ENCODE assay signal across 18 mouse cellular contexts in genomic region chr2:31455418-31455817, GRCm38 (mm10). TPM values are rescaled to one million over a fixed set of nuclear protein-coding genes. Genes with fewer than 3 reads are reported as not detected.
DNase-seq lines count a peak whose midpoint lies in the region; ATAC-seq and TF ChIP-seq lines count a peak whose summit lies in the region.
"Had no signal": no experiment of that assay in that cellular context is flagged by ENCODE, and none has a peak within 500 bp of the region (broad histone marks: within the 10 kb centered on the region; RNA-seq: fewer than 3 reads in every experiment).

No protein-coding gene starts in this region.

- H3K27ac ChIP-seq in heart, embryonic 10.5 days: peak overlapping the region; percentile 24; the same call in 1 of the 2 replicates
- H3K27ac ChIP-seq in bone marrow macrophage, adult 2 months (ENCODE audit: insufficient read depth, low read depth, low read length): no peak overlapping the region
- H3K27ac ChIP-seq in hindbrain, embryonic 14.5 days: no peak overlapping the region
- H3K27ac ChIP-seq: forebrain, embryonic 13.5 days; hindbrain, postnatal 0 days; limb, embryonic 13.5 days; midbrain, embryonic 15.5 days had no signal

- no peak for TF ChIP-seq POLR2A in bone marrow macrophage, adult 2 months (IDR thresholded peaks at IDR 0.05; ENCODE audit: borderline replicate concordance, low read depth, low read length)

- H3K9ac ChIP-seq in hindbrain, embryonic 14.5 days: no peak overlapping the region
- H3K9ac ChIP-seq: forebrain, embryonic 13.5 days; limb, embryonic 13.5 days; lung, embryonic 14.5 days; midbrain, embryonic 15.5 days had no signal

- no peak for DNase-seq in heart, embryonic 10.5 days (ENCODE audit: low spot score)
- DNase-seq in heart, postnatal 36 days: no peak
- peak; percentile 11 for DNase-seq in lung, postnatal 36 days
- DNase-seq in lung, postnatal 14 days: no peak
- DNase-seq in ovary, adult 18-20 months (ENCODE audit: low spot score): no peak
- DNase-seq in hindbrain, embryonic 14.5 days (ENCODE audit: low spot score): no peak
- DNase-seq in cerebellum, adult 11-12 months: no peak
- DNase-seq: adrenal gland, postnatal 14 days; cerebellum, postnatal 10 days; embryo, embryonic 11 days; gastrocnemius, postnatal 10 days; kidney, postnatal 10 days; lung, embryonic 14.5 days had no signal

- WGBS in heart, embryonic 10.5 days: 78% methylated on average over 7 of the region's 7 CpGs
- 86% methylated on average over 7 of the region's 7 CpGs for WGBS in hindbrain, embryonic 14.5 days

- H3K4me3 ChIP-seq in heart, embryonic 10.5 days: no peak overlapping the region
- H3K4me3 ChIP-seq in bone marrow macrophage, adult 2 months (ENCODE audit: insufficient read depth, low read length): peak overlapping the region; percentile 47
- no peak overlapping the region for H3K4me3 ChIP-seq in hindbrain, embryonic 14.5 days (replicated peaks; ENCODE audit: low read length)
- H3K4me3 ChIP-seq: forebrain, embryonic 13.5 days; limb, embryonic 13.5 days; midbrain, embryonic 15.5 days had no signal

- intact Hi-C loops in heart, postnatal 36 days (cut with DNase I): no loop called here

- no peaks in the 10 kb centered on the region for H3K36me3 ChIP-seq in heart, embryonic 10.5 days
- H3K36me3 ChIP-seq in hindbrain, embryonic 14.5 days (replicated peaks; ENCODE audit: control insufficient read depth, insufficient read depth): no peaks in the 10 kb centered on the region
- H3K36me3 ChIP-seq: limb, embryonic 13.5 days; midbrain, embryonic 15.5 days had no signal

- H3K4me2 ChIP-seq in hindbrain, embryonic 14.5 days (replicated peaks): no peak overlapping the region
- H3K4me2 ChIP-seq: forebrain, embryonic 13.5 days; limb, embryonic 13.5 days; lung, embryonic 14.5 days; midbrain, embryonic 15.5 days had no signal

- H3K4me1 ChIP-seq in heart, embryonic 10.5 days: peaks cover 62% of the 10 kb centered on the region
- H3K4me1 ChIP-seq in bone marrow macrophage, adult 2 months (ENCODE audit: control insufficient read depth, insufficient read depth, low read length): peaks cover 39% of the 10 kb centered on the region
- H3K4me1 ChIP-seq in hindbrain, embryonic 14.5 days (replicated peaks; ENCODE audit: control insufficient read depth, insufficient read depth, low read length): 0 out of 2 replicates have a peak, but pooled peaks cover under 1% of the 10 kb centered on the region

- no peak for TF ChIP-seq CTCF in bone marrow macrophage, adult 2 months (IDR thresholded peaks at IDR 0.05; ENCODE audit: low read depth, low read length)

- H3K27me3 ChIP-seq in heart, embryonic 10.5 days (ENCODE audit: insufficient read depth, poor library complexity, severe bottlenecking): peaks cover 66% of the 10 kb centered on the region
- H3K27me3 ChIP-seq in hindbrain, embryonic 14.5 days (ENCODE audit: control insufficient read depth, insufficient read depth, low read length): peaks cover 36% of the 10 kb centered on the region

- no peaks in the 10 kb centered on the region for H3K9me3 ChIP-seq in heart, embryonic 10.5 days
- no peaks in the 10 kb centered on the region for H3K9me3 ChIP-seq in hindbrain, embryonic 14.5 days (ENCODE audit: control insufficient read depth, low read length)
- H3K9me3 ChIP-seq: forebrain, embryonic 13.5 days; limb, embryonic 13.5 days; midbrain, embryonic 15.5 days had no signal

- ATAC-seq in hindbrain, embryonic 14.5 days (ENCODE audit: low FRiP score): no peak
- ATAC-seq: forebrain, embryonic 13.5 days; hindbrain, postnatal 0 days; midbrain, embryonic 15.5 days had no signal

RNA-seq across cellular contexts. Expression of gene Ass1, which starts 14.6 kb away (rescaled TPM):
- polyA plus RNA-seq in heart, embryonic 10.5 days (2016; fragmentation: Nextera tagmentation; extraction: Ambion mirVana): 8.9 and 18.2 TPM in 2 replicates
- 1 to 10 TPM; 3.9 to 6.8 TPM for total RNA-seq in heart, postnatal 36 days (2021)
- polyA plus RNA-seq in bone marrow macrophage, adult 2 months (2012; ENCODE audit: insufficient read depth, insufficient read length, missing spikeins): 10.3 and 12.0 TPM in 2 replicates
- polyA plus RNA-seq in hindbrain, embryonic 14.5 days (2014; fragmentation: Nextera tagmentation; extraction: Ambion mirVana): 6.1 and 8.0 TPM in 2 replicates
